Mouse (Mus musculus): ENCODE data around the gene Qpct.
"Not testable (repeated sequence)": the region's sequence is repeated elsewhere in the genome, so short reads cannot be mapped to it uniquely, and the experiment has no call there.

Qpct gene

GRCm38 (mm10) chr17:79071951-79072350 is 20.2 kb downstream of the Qpct start:
- DNase-seq (ENCODE audit: low spot score) = no peak

GRCm38 (mm10) chr17:79076974-79077847 is 25.5 kb downstream of the Qpct start:
- DNase-seq (ENCODE audit: low spot score) = no peak

- no peak for DNase-seq (ENCODE audit: low spot score)
Measured at GRCm38 (mm10) chr17:79077848-79078146, 26.1 kb downstream of the Qpct start.

- DNase-seq (ENCODE audit: low spot score) = no peak
Measured at GRCm38 (mm10) chr17:79078248-79078647, 26.5 kb downstream of the Qpct start.

GRCm38 (mm10) chr17:79091710-79092109 is 40.0 kb downstream of the Qpct start:
- DNase-seq (ENCODE audit: low spot score) = no peak

GRCm38 (mm10) chr17:79093286-79093975 is 41.7 kb downstream of the Qpct start:
- DNase-seq (ENCODE audit: low spot score) = no peak

GRCm38 (mm10) chr17:79095624-79096023 is 43.9 kb downstream of the Qpct start:
- DNase-seq (ENCODE audit: low spot score) = no peak

GRCm38 (mm10) chr17:79099866-79100265 is 48.2 kb downstream of the Qpct start:
- DNase-seq (ENCODE audit: low spot score) = no peak

GRCm38 (mm10) chr17:79108238-79108637 is 56.5 kb downstream of the Qpct start:
- DNase-seq (ENCODE audit: low spot score) = no peak

- no peak for DNase-seq (ENCODE audit: low spot score)
Measured at GRCm38 (mm10) chr17:79109576-79109975, 57.9 kb downstream of the Qpct start.

GRCm38 (mm10) chr17:79110936-79111348 is 59.2 kb downstream of the Qpct start:
- peak; percentile 26 for DNase-seq (ENCODE audit: low spot score)

- not testable (repeated sequence) for DNase-seq (ENCODE audit: low spot score)
Measured at GRCm38 (mm10) chr17:79115248-79115647, 63.5 kb downstream of the Qpct start.

- no peak for DNase-seq (ENCODE audit: low spot score)
Measured at GRCm38 (mm10) chr17:79119066-79119465, 67.4 kb downstream of the Qpct start.

GRCm38 (mm10) chr17:79120269-79120668 is 68.6 kb downstream of the Qpct start:
- no peak for DNase-seq (ENCODE audit: low spot score)

- DNase-seq (ENCODE audit: low spot score) = no peak
Measured at GRCm38 (mm10) chr17:79133740-79134139, 82.0 kb downstream of the Qpct start.

- DNase-seq (ENCODE audit: low spot score) = no peak
Measured at GRCm38 (mm10) chr17:79135826-79136225, 84.1 kb downstream of the Qpct start.

- DNase-seq (ENCODE audit: low spot score) = no peak
Measured at GRCm38 (mm10) chr17:79136401-79136800, 84.7 kb downstream of the Qpct start.

Data from left cerebral cortex, adult 11 months (tissue).